Mouse (Mus musculus) heart, adult 2 months (tissue): ENCODE data around the gene Tango6.

Source experiments
- CTCF ChIP-seq: fragments of 200-600 bp; IDR thresholded peaks from 2 replicates; pipeline ENCODE4 v1.8.1; 2022; ENCODE audit warnings: antibody characterized with exemption, mild to moderate bottlenecking, moderate library complexity
- EP300 ChIP-seq: fragments of 200-500 bp; IDR thresholded peaks from 2 replicates; pipeline ENCODE4 v1.6.1; 2011; ENCODE audit warnings: low read depth, low read length, control low read depth; ENCODE audit not compliant: insufficient read depth
- POLR2A ChIP-seq: fragments of 200-500 bp; IDR thresholded peaks from 2 replicates; pipeline ENCODE4 v1.6.1; 2011; ENCODE audit warnings: mild to moderate bottlenecking, low read depth, low read length, control low read depth; ENCODE audit not compliant: insufficient read depth

- TF ChIP-seq CTCF: no peak
- no peak for TF ChIP-seq POLR2A
- no peak for TF ChIP-seq EP300
Observed at GRCm38 (mm10) chr8:106727241-106727835, 44.5 kb downstream of the Tango6 start.
